Mouse (Mus musculus): ENCODE data around the gene Hsdl1. TPM values are rescaled to one million over a fixed set of nuclear protein-coding genes. Genes with fewer than 3 reads are reported as not detected.

Gene Hsdl1
- total and polyA plus RNA-seq, 2 experiments from 2014 or later, result 164 TPM

GRCm38 (mm10) chr8:119575366-119575726 is 363 bp upstream of the Hsdl1 start:
- H3K9me3 ChIP-seq (ENCODE audit: low read length), result no peaks in the 10 kb centered on the region
- DNase-seq (ENCODE audit: low spot score) (no peak), ATAC-seq (ENCODE audit: low FRiP score) (peak; percentile 21; the same call in 1 of the 2 replicates)
- peak overlapping the region; percentile 84 for H3K4me2 ChIP-seq (ENCODE audit: low read depth, low read length, poor library complexity, severe bottlenecking)
- peak overlapping the region; percentile 84; the same call in 1 of the 2 replicates for H3K9ac ChIP-seq (replicated peaks; ENCODE audit: low read length, poor library complexity, severe bottlenecking)
- H3K27ac ChIP-seq (ENCODE audit: low read depth, low read length), result peak overlapping the region; percentile 83; the same call in 1 of the 2 replicates
- WGBS, result 3% methylated on average over 8 of the region's 16 CpGs
- H3K4me3 ChIP-seq (ENCODE audit: low read depth, low read length), result peak overlapping the region; percentile 92
- H3K4me1 ChIP-seq (ENCODE audit: insufficient read depth, low read length), result peaks cover 10% of the 10 kb centered on the region; the same call in 1 of the 2 replicates
- 0 out of 2 replicates have a peak, but pooled peaks cover 4% of the 10 kb centered on the region for H3K36me3 ChIP-seq (ENCODE audit: insufficient read depth, low read length)
- no peak for TF ChIP-seq CTCF (IDR thresholded peaks at IDR 0.05)
- no peaks in the 10 kb centered on the region for H3K27me3 ChIP-seq (ENCODE audit: insufficient read depth, low read length)

GRCm38 (mm10) chr8:119572411-119572810 is 2.6 kb downstream of the Hsdl1 start:
- Histone ChIP-seq H3K4me3 (ENCODE audit: low read depth, low read length) (no peak overlapping the region), H3K4me1 (ENCODE audit: insufficient read depth, low read length) (peaks cover 10% of the 10 kb centered on the region; the same call in 1 of the 2 replicates), H3K4me2 (ENCODE audit: low read depth, low read length, poor library complexity, severe bottlenecking) (no peak overlapping the region), H3K27me3 (ENCODE audit: insufficient read depth, low read length) (no peaks in the 10 kb centered on the region), H3K27ac (ENCODE audit: low read depth, low read length) (no peak overlapping the region), H3K36me3 (ENCODE audit: insufficient read depth, low read length) (peaks cover 11% of the 10 kb centered on the region; the same call in 1 of the 2 replicates), H3K9me3 (ENCODE audit: low read length) (no peaks in the 10 kb centered on the region), H3K9ac (replicated peaks; ENCODE audit: low read length, poor library complexity, severe bottlenecking) (no peak overlapping the region)
- ATAC-seq (ENCODE audit: low FRiP score) (no peak), DNase-seq (ENCODE audit: low spot score) (no peak)
- 94% methylated on average over 4 of the region's 4 CpGs for WGBS
- TF ChIP-seq CTCF (IDR thresholded peaks at IDR 0.05), result no peak

GRCm38 (mm10) chr8:119571135-119571534 is 3.8 kb downstream of the Hsdl1 start:
- Histone ChIP-seq H3K4me2 (ENCODE audit: low read depth, low read length, poor library complexity, severe bottlenecking) (no peak overlapping the region), H3K4me1 (ENCODE audit: insufficient read depth, low read length) (peaks cover 10% of the 10 kb centered on the region; the same call in 1 of the 2 replicates), H3K4me3 (ENCODE audit: low read depth, low read length) (no peak overlapping the region), H3K27ac (ENCODE audit: low read depth, low read length) (no peak overlapping the region), H3K36me3 (ENCODE audit: insufficient read depth, low read length) (peaks cover 17% of the 10 kb centered on the region), H3K9ac (replicated peaks; ENCODE audit: low read length, poor library complexity, severe bottlenecking) (no peak overlapping the region), H3K27me3 (ENCODE audit: insufficient read depth, low read length) (no peaks in the 10 kb centered on the region), H3K9me3 (ENCODE audit: low read length) (no peaks in the 10 kb centered on the region)
- WGBS, result 89% methylated on average over 6 of the region's 6 CpGs
- TF ChIP-seq CTCF (IDR thresholded peaks at IDR 0.05), result no peak
- DNase-seq (ENCODE audit: low spot score) (no peak), ATAC-seq (ENCODE audit: low FRiP score) (no peak)

- Histone ChIP-seq H3K27ac (ENCODE audit: low read depth, low read length) (no peak overlapping the region), H3K4me1 (ENCODE audit: insufficient read depth, low read length) (peaks cover 10% of the 10 kb centered on the region; the same call in 1 of the 2 replicates), H3K9ac (replicated peaks; ENCODE audit: low read length, poor library complexity, severe bottlenecking) (no peak overlapping the region), H3K27me3 (ENCODE audit: insufficient read depth, low read length) (no peaks in the 10 kb centered on the region), H3K4me2 (ENCODE audit: low read depth, low read length, poor library complexity, severe bottlenecking) (no peak overlapping the region), H3K9me3 (ENCODE audit: low read length) (no peaks in the 10 kb centered on the region), H3K36me3 (ENCODE audit: insufficient read depth, low read length) (peaks cover 29% of the 10 kb centered on the region), H3K4me3 (ENCODE audit: low read depth, low read length) (no peak overlapping the region)
- DNase-seq (ENCODE audit: low spot score) (no peak), ATAC-seq (ENCODE audit: low FRiP score) (no peak)
- WGBS, result 31% methylated on average over 4 of the region's 4 CpGs
- no peak for TF ChIP-seq CTCF (IDR thresholded peaks at IDR 0.05)
These were observed 5.1 kb downstream of the Hsdl1 start for GRCm38 (mm10) chr8:119569881-119570280.

GRCm38 (mm10) chr8:119568951-119569350 is 6.0 kb downstream of the Hsdl1 start:
- no peak overlapping the region for H3K4me2 ChIP-seq (ENCODE audit: low read depth, low read length, poor library complexity, severe bottlenecking)
- no peak for DNase-seq (ENCODE audit: low spot score)
- H3K4me3 ChIP-seq (ENCODE audit: low read depth, low read length), result no peak overlapping the region
- no peaks in the 10 kb centered on the region for H3K9me3 ChIP-seq (ENCODE audit: low read length)
- no peak for ATAC-seq (ENCODE audit: low FRiP score)
- TF ChIP-seq CTCF (IDR thresholded peaks at IDR 0.05), result no peak
- no peak overlapping the region for H3K27ac ChIP-seq (ENCODE audit: low read depth, low read length)
- WGBS, result 70% methylated on average over 7 of the region's 7 CpGs
- H3K27me3 ChIP-seq (ENCODE audit: insufficient read depth, low read length), result no peaks in the 10 kb centered on the region
- no peak overlapping the region for H3K9ac ChIP-seq (replicated peaks; ENCODE audit: low read length, poor library complexity, severe bottlenecking)
- peaks cover 37% of the 10 kb centered on the region for H3K36me3 ChIP-seq (ENCODE audit: insufficient read depth, low read length)
- H3K4me1 ChIP-seq (ENCODE audit: insufficient read depth, low read length), result peaks cover 9% of the 10 kb centered on the region; the same call in 1 of the 2 replicates

GRCm38 (mm10) chr8:119568251-119568650 is 6.7 kb downstream of the Hsdl1 start:
- Histone ChIP-seq H3K4me3 (ENCODE audit: low read depth, low read length) (no peak overlapping the region), H3K27me3 (ENCODE audit: insufficient read depth, low read length) (no peaks in the 10 kb centered on the region), H3K4me2 (ENCODE audit: low read depth, low read length, poor library complexity, severe bottlenecking) (no peak overlapping the region), H3K27ac (ENCODE audit: low read depth, low read length) (no peak overlapping the region), H3K36me3 (ENCODE audit: insufficient read depth, low read length) (peaks cover 44% of the 10 kb centered on the region), H3K9me3 (ENCODE audit: low read length) (no peaks in the 10 kb centered on the region), H3K4me1 (ENCODE audit: insufficient read depth, low read length) (peaks cover 2% of the 10 kb centered on the region; the same call in 1 of the 2 replicates), H3K9ac (replicated peaks; ENCODE audit: low read length, poor library complexity, severe bottlenecking) (no peak overlapping the region)
- ATAC-seq (ENCODE audit: low FRiP score), result no peak
- WGBS, result 92% methylated on average over 9 of the region's 9 CpGs
- DNase-seq (ENCODE audit: low spot score), result no peak
- no peak for TF ChIP-seq CTCF (IDR thresholded peaks at IDR 0.05)
